Mouse (Mus musculus) ovary, postnatal 10 days (tissue): Measurements from ENCODE around the gene Neurl3.

Source experiments
- DNase-seq: peaks from one replicate; pipeline ENCODE4 v3.0.0; 2022; ENCODE audit warnings: low spot score

The Neurl3 gene

GRCm38 (mm10) chr1:36274455-36274854 lies at the start of gene Neurl3:
TSS of gene Neurl3 (minus strand) at chr1:36274679.
- DNase-seq, result no peak

GRCm38 (mm10) chr1:36323746-36324448 lies 49.4 kb upstream of the Neurl3 start:
- no peak for DNase-seq

GRCm38 (mm10) chr1:36323076-36323475 lies 48.6 kb upstream of the Neurl3 start:
- DNase-seq, result no peak

- no peak for DNase-seq
These were observed 47.5 kb upstream of the Neurl3 start for GRCm38 (mm10) chr1:36321829-36322573.

GRCm38 (mm10) chr1:36321164-36321563 lies 46.7 kb upstream of the Neurl3 start:
- DNase-seq, result no peak

- DNase-seq, result no peak
These were observed 41.3 kb upstream of the Neurl3 start for GRCm38 (mm10) chr1:36315776-36316100.

GRCm38 (mm10) chr1:36314959-36315775 lies 40.7 kb upstream of the Neurl3 start:
- DNase-seq, result no peak

- DNase-seq, result no peak
These were observed 35.0 kb upstream of the Neurl3 start for GRCm38 (mm10) chr1:36309498-36309901.

- DNase-seq, result no peak
These were observed 34.5 kb upstream of the Neurl3 start for GRCm38 (mm10) chr1:36308966-36309475.

- DNase-seq, result no peak
These were observed 34.0 kb upstream of the Neurl3 start for GRCm38 (mm10) chr1:36308451-36308901.

GRCm38 (mm10) chr1:36307495-36308280 lies 33.2 kb upstream of the Neurl3 start, which contains the start of gene Arid5a:
TSS of gene Arid5a (plus strand) at chr1:36307733.
- DNase-seq, result peak; percentile 65

GRCm38 (mm10) chr1:36307121-36307494 lies 32.6 kb upstream of the Neurl3 start:
- no peak for DNase-seq

- no peak for DNase-seq
These were observed 31.6 kb upstream of the Neurl3 start for GRCm38 (mm10) chr1:36306120-36306519.

- DNase-seq, result no peak
These were observed 30.3 kb upstream of the Neurl3 start for GRCm38 (mm10) chr1:36304764-36305163.

GRCm38 (mm10) chr1:36303381-36304320 lies 29.2 kb upstream of the Neurl3 start:
- no peak for DNase-seq

- DNase-seq, result no peak
These were observed 28.5 kb upstream of the Neurl3 start for GRCm38 (mm10) chr1:36302957-36303356.

GRCm38 (mm10) chr1:36302273-36302672 lies 27.8 kb upstream of the Neurl3 start:
- DNase-seq, result no peak

GRCm38 (mm10) chr1:36300486-36300885 lies 26.0 kb upstream of the Neurl3 start:
- no peak for DNase-seq

- DNase-seq, result no peak
These were observed 25.2 kb upstream of the Neurl3 start for GRCm38 (mm10) chr1:36299676-36300075.

- DNase-seq, result no peak
These were observed 24.6 kb upstream of the Neurl3 start for GRCm38 (mm10) chr1:36299126-36299525.
